Comparison of ENCODE assay signal across 24 mouse cellular contexts in genomic region chr3:155510161-155510857, GRCm38 (mm10).
"Had no signal": no experiment of that assay in that cellular context is flagged by ENCODE, and none has a peak within 500 bp of the region (broad histone marks: within the 10 kb centered on the region; RNA-seq: fewer than 3 reads in every experiment).

No protein-coding gene starts in this region.

- ATAC-seq: forebrain, postnatal 0 days; hindbrain, postnatal 0 days; intestine, embryonic 16.5 days; liver, embryonic 12.5 days had no signal

- DNase-seq: forebrain, postnatal 0 days; gastrocnemius, postnatal 14 days; gastrocnemius, postnatal 36 days; heart, adult 11 months; heart, adult 2 months; heart, postnatal 14 days; heart, postnatal 36 days; kidney, adult 8-10 months; kidney, postnatal 10 days; kidney, postnatal 36 days; layer of hippocampus, adult 9-11 months; layer of hippocampus, postnatal 36 days; left cerebral cortex, postnatal 4 days had no signal

- H3K27me3 ChIP-seq: heart, embryonic 13.5 days; heart, embryonic 15.5 days; hindbrain, embryonic 13.5 days; hindbrain, embryonic 15.5 days; limb, embryonic 13.5 days; limb, embryonic 15.5 days; liver, embryonic 12.5 days had no signal

- H3K36me3 ChIP-seq: heart, embryonic 13.5 days; heart, embryonic 15.5 days; hindbrain, embryonic 13.5 days; hindbrain, embryonic 15.5 days; limb, embryonic 13.5 days; limb, embryonic 15.5 days; liver, embryonic 12.5 days had no signal

- H3K9me3 ChIP-seq: heart, embryonic 13.5 days; heart, embryonic 15.5 days; hindbrain, embryonic 13.5 days; hindbrain, embryonic 15.5 days; limb, embryonic 13.5 days; limb, embryonic 15.5 days; liver, embryonic 12.5 days had no signal

- H3K4me3 ChIP-seq: heart, adult 2 months; heart, embryonic 13.5 days; heart, embryonic 15.5 days; hindbrain, embryonic 13.5 days; hindbrain, embryonic 15.5 days; limb, embryonic 13.5 days; limb, embryonic 15.5 days; liver, embryonic 12.5 days had no signal

- H3K27ac ChIP-seq: heart, adult 2 months; heart, embryonic 13.5 days; heart, embryonic 15.5 days; hindbrain, embryonic 13.5 days; hindbrain, embryonic 15.5 days; hindbrain, postnatal 0 days; limb, embryonic 13.5 days; limb, embryonic 15.5 days; liver, embryonic 12.5 days; liver, embryonic 14.5 days had no signal

- H3K4me1 ChIP-seq: heart, embryonic 13.5 days; heart, embryonic 15.5 days; hindbrain, embryonic 13.5 days; hindbrain, embryonic 15.5 days; limb, embryonic 13.5 days; limb, embryonic 15.5 days; liver, embryonic 12.5 days had no signal

- H3K9ac ChIP-seq: forebrain, postnatal 0 days; heart, embryonic 13.5 days; heart, embryonic 15.5 days; hindbrain, embryonic 13.5 days; hindbrain, embryonic 15.5 days; limb, embryonic 13.5 days; limb, embryonic 15.5 days; liver, embryonic 12.5 days; liver, embryonic 14.5 days had no signal

- H3K4me2 ChIP-seq: heart, embryonic 11.5 days; heart, embryonic 13.5 days; heart, embryonic 15.5 days; hindbrain, embryonic 13.5 days; hindbrain, embryonic 15.5 days; limb, embryonic 13.5 days; limb, embryonic 15.5 days; liver, embryonic 12.5 days had no signal
